Mouse (Mus musculus) embryonic facial prominence, embryonic 12.5 days (tissue): ENCODE results near the gene Cfap54. TPM values are rescaled to one million over a fixed set of nuclear protein-coding genes. Genes with fewer than 3 reads are reported as not detected.

ENCODE experiments used
- ATAC-seq: fragments of 200-750 bp; cut with Nextera tagmentation; 2 replicates; pipeline ENCODE4 v1.8.0; 2017; ENCODE audit not compliant: insufficient number of reproducible peaks, insufficient read depth, low FRiP score, low TSS enrichment
- H3K27ac ChIP-seq: fragments of 300-500 bp; sonication (generic); 2 replicates; pipeline ENCODE4 v1.5.1; 2016; ENCODE audit warnings: mild to moderate bottlenecking
- H3K27me3 ChIP-seq: fragments of 300-500 bp; sonication (generic); 2 replicates; pipeline ENCODE4 v1.6.1; 2016; ENCODE audit warnings: mild to moderate bottlenecking, moderate library complexity
- H3K36me3 ChIP-seq: fragments of 300-500 bp; sonication (generic); 2 replicates; pipeline ENCODE4 v1.6.1; 2016; ENCODE audit warnings: mild to moderate bottlenecking
- H3K4me1 ChIP-seq: fragments of 300-500 bp; sonication (generic); 2 replicates; pipeline ENCODE4 v1.6.1; 2016
- H3K4me2 ChIP-seq: fragments of 300-500 bp; sonication (generic); replicated peaks from 2 replicates; pipeline ENCODE4 v1.6.1; 2016; ENCODE audit warnings: mild to moderate bottlenecking, moderate library complexity
- H3K4me3 ChIP-seq: fragments of 300-500 bp; sonication (generic); 2 replicates; pipeline ENCODE4 v1.5.1; 2016; ENCODE audit warnings: mild to moderate bottlenecking
- H3K9ac ChIP-seq: fragments of 300-500 bp; sonication (generic); 2 replicates; pipeline ENCODE4 v1.6.1; 2016; ENCODE audit warnings: mild to moderate bottlenecking, moderate library complexity
- H3K9me3 ChIP-seq: fragments of 300-500 bp; sonication (generic); 2 replicates; pipeline ENCODE4 v1.6.1; 2016; ENCODE audit warnings: mild to moderate bottlenecking, moderate library complexity
- WGBS: fragments of 180-500 bp; shearing (Covaris S2); methylation state at CpG from one replicate; pipeline ENCODE4 v1.1.7; 2016; 5-methylcytosine and 5-hydroxymethylcytosine counted together
- polyA plus RNA-seq: library from polyadenylated mRNA; unstranded; fragments of >200 nt; fragmentation: Nextera tagmentation; extraction: Ambion mirVana; gene quantifications from 2 replicates; pipeline ENCODE4 v1.2.1, GENCODE M21; 2016

The Cfap54 gene
- 0.28 and 0.41 TPM in 2 replicates for polyA plus RNA-seq

DNA sequence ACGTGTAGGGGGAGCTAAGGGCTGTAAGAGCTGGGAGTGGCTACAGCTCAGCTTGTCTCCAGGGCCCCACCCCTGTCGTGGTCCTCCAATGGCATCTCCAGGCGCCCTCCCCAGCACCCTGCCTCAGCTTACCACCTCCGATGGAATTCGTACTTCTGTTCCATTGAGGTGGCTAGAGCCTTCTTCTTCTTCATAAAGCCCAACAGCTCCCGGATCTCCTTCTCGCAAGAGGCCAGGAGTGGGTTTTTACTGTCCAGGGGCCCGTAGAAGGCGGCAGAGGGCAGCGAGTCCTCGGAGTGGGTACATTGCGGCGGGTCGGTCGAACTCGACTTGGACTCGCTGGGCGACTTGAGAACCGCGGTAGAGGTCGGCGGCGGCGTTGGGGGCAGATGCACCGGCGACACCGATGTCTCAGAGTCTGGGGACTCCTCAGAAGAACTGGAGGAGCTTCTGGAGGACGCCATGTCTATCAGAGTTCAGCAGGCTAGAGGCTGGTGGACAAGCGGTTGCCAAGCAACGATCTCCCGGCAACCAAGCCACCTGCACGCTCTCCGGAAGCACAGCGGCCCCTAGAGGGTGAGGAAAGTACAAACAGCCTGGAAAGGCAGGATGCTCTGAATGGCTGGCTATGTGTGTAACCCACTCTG is at the start of gene Cfap54:
Gene Cfap54, minus strand, starts transcription at position 486 of the 647 bp plus-strand sequence.
- Histone ChIP-seq H3K27me3 (no peaks in the 10 kb centered on the region), H3K27ac (no peak within 1 kb of the TSS), H3K9me3 (no peaks in the 10 kb centered on the region), H3K4me1 (peaks cover 4% of the 10 kb centered on the region; the same call in 1 of the 2 replicates), H3K9ac (peak within 1 kb of the TSS; percentile 35; the same call in 1 of the 2 replicates), H3K4me3 (peak within 1 kb of the TSS; percentile 52), H3K4me2 (peak within 1 kb of the TSS; percentile 71), H3K36me3 (no peaks in the 10 kb centered on the region)
- ATAC-seq: peak; percentile 67
- 3% methylated on average over 34 of the region's 34 CpGs for WGBS

GRCm38 (mm10) chr10:93130456-93130940 is 49.1 kb upstream of the Cfap54 start:
- no peak for ATAC-seq
- no peaks in the 10 kb centered on the region for H3K27me3 ChIP-seq
- H3K9ac ChIP-seq: no peak overlapping the region
- H3K9me3 ChIP-seq: no peaks in the 10 kb centered on the region
- H3K4me3 ChIP-seq: no peak overlapping the region
- H3K27ac ChIP-seq: no peak overlapping the region
- H3K4me1 ChIP-seq: no peaks in the 10 kb centered on the region
- no peak overlapping the region for H3K4me2 ChIP-seq
- no peaks in the 10 kb centered on the region for H3K36me3 ChIP-seq
- 80% methylated on average over 10 of the region's 10 CpGs for WGBS

- Histone ChIP-seq H3K4me2 (no peak overlapping the region), H3K4me3 (no peak overlapping the region), H3K9me3 (no peaks in the 10 kb centered on the region), H3K4me1 (no peaks in the 10 kb centered on the region), H3K9ac (no peak overlapping the region), H3K27me3 (no peaks in the 10 kb centered on the region), H3K27ac (no peak overlapping the region), H3K36me3 (no peaks in the 10 kb centered on the region)
- WGBS: 72% methylated on average over 9 of the region's 9 CpGs
- no peak for ATAC-seq
Measured at GRCm38 (mm10) chr10:93129904-93130455, 48.6 kb upstream of the Cfap54 start.

GRCm38 (mm10) chr10:93129345-93129744 is 47.9 kb upstream of the Cfap54 start:
- H3K9ac ChIP-seq: no peak overlapping the region
- H3K27me3 ChIP-seq: no peaks in the 10 kb centered on the region
- ATAC-seq: no peak
- no peak overlapping the region for H3K4me2 ChIP-seq
- H3K9me3 ChIP-seq: no peaks in the 10 kb centered on the region
- H3K27ac ChIP-seq: no peak overlapping the region
- H3K4me1 ChIP-seq: no peaks in the 10 kb centered on the region
- WGBS: 77% methylated on average over 1 of the region's 1 CpGs
- no peaks in the 10 kb centered on the region for H3K36me3 ChIP-seq
- no peak overlapping the region for H3K4me3 ChIP-seq

- no peak for ATAC-seq
- H3K9ac ChIP-seq: no peak overlapping the region
- 71% methylated on average over 2 of the region's 2 CpGs for WGBS
Measured at GRCm38 (mm10) chr10:93128566-93128965, 47.1 kb upstream of the Cfap54 start.

DNA sequence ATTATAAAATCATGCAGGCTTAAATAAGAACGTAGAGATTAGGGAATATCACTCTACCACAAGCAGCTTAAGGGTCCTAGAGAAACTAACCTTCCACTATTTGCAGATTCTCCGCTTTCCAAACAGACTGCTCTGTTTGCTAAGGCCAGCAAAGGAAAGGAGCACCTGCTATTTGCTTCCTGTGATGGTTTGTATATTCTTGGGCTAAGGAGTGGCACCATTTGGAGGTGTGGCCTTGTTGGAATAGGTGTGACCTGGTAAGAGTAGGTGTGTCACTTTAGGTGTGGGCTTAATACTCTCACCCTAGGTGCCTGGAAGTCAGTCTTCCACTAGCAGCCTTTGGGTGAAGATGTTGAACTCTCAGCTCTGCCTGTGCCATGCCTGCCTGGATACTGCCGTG is 44.6 kb upstream of the Cfap54 start:
- no peaks in the 10 kb centered on the region for H3K36me3 ChIP-seq
- no peak overlapping the region for H3K4me3 ChIP-seq
- no peaks in the 10 kb centered on the region for H3K4me1 ChIP-seq
- H3K27me3 ChIP-seq: no peaks in the 10 kb centered on the region
- no peak overlapping the region for H3K4me2 ChIP-seq
- WGBS: 79% methylated on average over 3 of the region's 3 CpGs
- no peak for ATAC-seq
- no peak overlapping the region for H3K9ac ChIP-seq
- no peaks in the 10 kb centered on the region for H3K9me3 ChIP-seq
- no peak overlapping the region for H3K27ac ChIP-seq

More at GRCm38 (mm10) chr10:93128566-93128965, 47.1 kb upstream of the Cfap54 start:
- H3K4me2 ChIP-seq: no peak overlapping the region
- H3K27ac ChIP-seq: no peak overlapping the region
- H3K27me3 ChIP-seq: no peaks in the 10 kb centered on the region
- no peak overlapping the region for H3K4me3 ChIP-seq
- no peaks in the 10 kb centered on the region for H3K4me1 ChIP-seq
- no peaks in the 10 kb centered on the region for H3K9me3 ChIP-seq
- H3K36me3 ChIP-seq: no peaks in the 10 kb centered on the region

DNA sequence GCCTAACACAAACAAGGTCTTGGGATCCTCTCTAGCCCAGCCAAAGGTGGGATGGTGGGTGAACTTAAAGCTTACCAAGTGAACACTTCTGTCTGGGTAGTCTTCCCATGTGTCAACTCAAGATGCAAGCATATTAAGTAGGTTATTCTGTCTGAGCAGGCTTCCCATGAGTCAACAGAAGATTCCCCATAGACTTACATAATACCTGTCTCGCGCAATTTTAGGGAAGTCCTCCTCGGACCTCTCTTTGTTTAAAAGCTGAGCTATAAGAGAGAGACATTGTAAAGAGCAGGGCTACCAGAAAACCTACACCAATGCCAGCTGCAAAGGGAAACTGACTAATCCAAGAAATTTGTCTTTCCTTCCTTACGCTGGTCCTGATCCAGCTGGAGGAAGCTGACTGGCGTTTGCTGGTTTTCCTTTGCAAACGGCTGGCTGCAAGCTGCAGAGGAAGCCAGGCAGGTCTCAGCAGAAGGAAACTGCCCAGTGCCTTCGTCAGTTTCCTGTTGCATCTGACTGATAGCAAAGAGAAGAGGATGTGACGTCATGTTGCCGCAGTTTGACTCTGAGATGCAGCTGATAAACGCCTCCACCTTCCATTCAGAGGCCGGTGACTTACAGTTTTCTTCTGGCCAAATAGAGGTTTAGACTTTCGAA is 42.7 kb upstream of the Cfap54 start:
- Histone ChIP-seq H3K27ac (no peak overlapping the region), H3K27me3 (no peaks in the 10 kb centered on the region), H3K4me2 (no peak overlapping the region), H3K9ac (no peak overlapping the region), H3K36me3 (no peaks in the 10 kb centered on the region), H3K4me1 (no peaks in the 10 kb centered on the region), H3K9me3 (no peaks in the 10 kb centered on the region), H3K4me3 (no peak overlapping the region)
- no peak for ATAC-seq
- 62% methylated on average over 12 of the region's 12 CpGs for WGBS

DNA sequence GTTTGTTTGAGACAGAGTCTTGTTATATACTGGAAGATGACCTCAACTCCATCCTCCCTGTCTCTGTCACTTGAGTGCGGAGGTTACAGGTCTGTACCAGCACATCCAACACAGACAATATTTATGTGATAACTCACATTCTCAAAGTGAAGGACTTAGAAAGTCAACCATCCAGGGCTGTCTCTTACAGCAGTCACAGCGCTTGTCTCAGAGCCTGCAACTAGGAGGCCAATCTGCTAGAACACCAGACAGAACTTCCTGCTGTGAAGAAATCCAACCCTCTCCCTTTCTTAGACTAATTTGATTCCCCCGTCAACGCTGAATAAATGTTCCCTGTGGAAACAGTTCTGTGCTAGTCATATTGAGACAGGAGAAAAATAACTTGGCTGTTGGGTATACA is 41.9 kb upstream of the Cfap54 start:
- H3K36me3 ChIP-seq: no peaks in the 10 kb centered on the region
- no peak overlapping the region for H3K4me3 ChIP-seq
- H3K9me3 ChIP-seq: no peaks in the 10 kb centered on the region
- 66% methylated on average over 4 of the region's 4 CpGs for WGBS
- H3K9ac ChIP-seq: no peak overlapping the region
- H3K4me2 ChIP-seq: no peak overlapping the region
- H3K27me3 ChIP-seq: no peaks in the 10 kb centered on the region
- ATAC-seq: no peak
- no peak overlapping the region for H3K27ac ChIP-seq
- no peaks in the 10 kb centered on the region for H3K4me1 ChIP-seq

DNA sequence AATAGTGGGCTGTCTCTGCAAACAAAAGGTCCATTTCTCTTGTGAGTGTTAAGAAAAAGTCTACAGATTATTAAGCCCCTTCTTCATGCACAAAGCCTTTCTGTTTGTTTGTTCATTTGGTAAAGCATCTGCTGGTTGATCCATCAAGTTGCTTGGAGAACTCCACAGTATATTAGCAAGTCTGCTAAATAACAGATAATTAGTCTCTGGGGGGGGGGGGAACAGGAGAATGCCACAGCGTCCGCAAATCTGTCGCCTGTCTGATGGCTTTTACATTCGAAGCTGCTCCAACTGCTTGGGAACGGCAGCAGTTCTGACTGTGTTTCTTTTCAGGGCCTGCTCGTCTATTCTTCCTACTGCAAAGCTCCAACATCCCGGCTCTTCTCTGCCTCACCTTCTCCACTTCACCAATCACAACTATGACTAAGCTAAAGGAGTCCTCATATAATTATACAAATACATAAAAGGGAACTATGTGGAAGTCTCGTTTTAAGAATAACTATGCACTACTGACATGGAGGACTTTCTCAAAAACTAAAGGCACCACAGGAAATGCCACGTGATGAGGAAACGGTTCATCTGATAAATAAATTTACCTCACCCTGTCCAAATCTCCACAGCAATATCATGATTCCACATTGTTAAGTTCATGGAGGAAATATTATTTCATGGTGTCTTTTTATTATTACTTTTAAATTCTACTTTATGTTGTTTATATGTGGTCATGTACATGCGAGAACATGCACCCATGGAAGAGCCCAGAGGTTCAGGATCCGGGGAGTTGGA is 41.2 kb upstream of the Cfap54 start:
- Histone ChIP-seq H3K4me3 (no peak overlapping the region), H3K36me3 (no peaks in the 10 kb centered on the region), H3K4me1 (no peaks in the 10 kb centered on the region), H3K9me3 (no peaks in the 10 kb centered on the region), H3K27me3 (no peaks in the 10 kb centered on the region), H3K4me2 (no peak overlapping the region), H3K27ac (no peak overlapping the region), H3K9ac (no peak overlapping the region)
- WGBS: 63% methylated on average over 12 of the region's 12 CpGs
- no peak for ATAC-seq

GRCm38 (mm10) chr10:93121262-93121860 is 39.9 kb upstream of the Cfap54 start:
- ATAC-seq: no peak
- Histone ChIP-seq H3K4me2 (no peak overlapping the region), H3K27me3 (no peaks in the 10 kb centered on the region), H3K4me3 (no peak overlapping the region), H3K4me1 (no peaks in the 10 kb centered on the region), H3K36me3 (no peaks in the 10 kb centered on the region), H3K9me3 (no peaks in the 10 kb centered on the region), H3K9ac (no peak overlapping the region), H3K27ac (no peak overlapping the region)
- 93% methylated on average over 6 of the region's 6 CpGs for WGBS

DNA sequence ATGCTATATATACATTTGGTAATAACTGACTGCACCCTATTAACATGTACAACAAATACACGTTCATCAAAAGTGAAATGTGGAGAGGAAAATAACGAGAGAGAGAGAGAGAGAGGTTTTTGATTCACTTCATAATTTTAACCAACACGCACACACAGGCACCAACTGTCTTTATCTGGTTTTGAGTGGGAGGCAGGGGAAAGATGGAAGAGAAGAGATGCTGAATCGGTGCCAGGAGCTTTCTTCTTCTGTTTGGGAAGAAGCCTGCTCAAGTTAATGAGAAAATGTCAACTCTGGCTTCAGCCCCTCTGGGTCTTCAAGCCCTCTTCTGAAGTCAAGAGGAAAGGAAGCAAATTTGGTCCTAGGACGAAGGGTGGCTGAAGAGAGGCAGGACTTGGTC is 38.4 kb upstream of the Cfap54 start:
- ATAC-seq: no peak
- Histone ChIP-seq H3K9me3 (no peaks in the 10 kb centered on the region), H3K36me3 (no peaks in the 10 kb centered on the region), H3K9ac (no peak overlapping the region), H3K27ac (no peak overlapping the region), H3K4me3 (no peak overlapping the region), H3K27me3 (no peaks in the 10 kb centered on the region), H3K4me1 (no peaks in the 10 kb centered on the region), H3K4me2 (no peak overlapping the region)
- WGBS: 78% methylated on average over 5 of the region's 5 CpGs
